Mouse (Mus musculus): ENCODE results near the gene Prss47. TPM values are rescaled to one million over a fixed set of nuclear protein-coding genes. Genes with fewer than 3 reads are reported as not detected.

Prss47 gene
- polyA plus RNA-seq (2017; shearing (Covaris generic)) = not detected

DNA sequence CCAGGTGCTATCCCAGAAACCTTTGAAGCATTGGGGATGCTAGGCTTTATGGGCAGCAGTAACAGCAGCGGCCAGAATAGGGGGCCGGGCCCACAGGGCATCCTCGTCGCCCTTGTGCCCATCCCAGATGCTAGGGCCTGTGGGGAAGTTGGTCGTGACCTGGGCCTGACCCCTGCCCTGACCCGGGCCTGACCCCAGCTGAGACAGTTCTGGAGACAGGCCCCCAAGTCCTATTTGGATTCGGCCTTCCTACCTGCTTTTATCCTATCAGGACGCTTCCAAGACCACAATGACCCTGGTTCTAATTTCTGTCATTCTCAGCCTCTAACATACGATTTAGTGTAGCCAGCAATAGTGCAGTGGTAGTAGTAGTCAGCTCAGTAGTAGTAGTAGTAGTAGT, at the start of gene Prss47:
TSS of gene Prss47 (minus strand) at position 101 of the 400 bp plus-strand sequence.

DNA sequence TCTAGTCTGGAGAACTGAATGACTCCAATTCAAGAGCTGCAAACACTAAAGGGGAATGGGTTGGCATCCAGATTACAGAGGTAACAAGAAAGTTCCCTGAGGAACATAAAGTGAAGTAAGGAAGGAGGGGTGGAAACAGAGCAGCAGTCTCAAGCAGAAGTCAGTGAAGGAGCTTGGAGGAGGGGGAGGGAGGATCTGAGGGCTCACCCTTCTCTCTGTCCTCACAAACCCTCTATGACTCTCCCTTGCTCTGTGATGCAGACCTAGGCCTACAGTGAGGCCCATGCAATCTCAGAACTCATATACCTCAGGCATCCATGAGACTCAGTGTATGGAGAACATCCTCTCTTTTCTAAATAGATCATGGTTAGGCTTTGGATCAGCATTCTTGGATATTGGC, 19.8 kb downstream of the Prss47 start, which contains the start of gene Spata31d1c:
TSS of gene Spata31d1c (plus strand) at position 301 of the 400 bp plus-strand sequence.

Other genes with a start within 250 kb of the Prss47 start
- gene Cntnap3, start 148.8 kb downstream of the Prss47 start, polyA plus RNA-seq (2017; shearing (Covaris generic)) = not detected
- gene Spata31, start 135.4 kb downstream of the Prss47 start, polyA plus RNA-seq (2017; shearing (Covaris generic)) = 0.19 TPM
- not detected for gene Spata31d1c, start 19.7 kb downstream of the Prss47 start, polyA plus RNA-seq (2017; shearing (Covaris generic))
- gene Mfsd14b, start 60.2 kb upstream of the Prss47 start, polyA plus RNA-seq (2017; shearing (Covaris generic)) = 71.3 TPM
- not detected for gene Olfr465-ps1, start 85.3 kb upstream of the Prss47 start, polyA plus RNA-seq (2017; shearing (Covaris generic))
- gene Olfr466, start 97.5 kb upstream of the Prss47 start, polyA plus RNA-seq (2017; shearing (Covaris generic)) = 0.35 TPM
- gene Nlrp4f, start 153.2 kb upstream of the Prss47 start, polyA plus RNA-seq (2017; shearing (Covaris generic)) = not detected
- gene Gm10775, start 206.8 kb upstream of the Prss47 start, polyA plus RNA-seq (2017; shearing (Covaris generic)) = not detected
- 13.0 TPM for gene Zfp369, start 226.1 kb upstream of the Prss47 start, polyA plus RNA-seq (2017; shearing (Covaris generic))